Mouse (Mus musculus) cortical plate, adult 2 months (tissue): ENCODE measurements at regions not wholly inside any gene's neighbourhood (a gene's known extent, or its start where the extent isn't known, plus 50 kb on each side); places are given as distances from the start of the nearest gene placed in this dataset.

ENCODE experiments used
- CTCF ChIP-seq: fragments of 200-500 bp; IDR thresholded peaks from 2 replicates; pipeline ENCODE4 v1.5.1; 2011; ENCODE audit warnings: mild to moderate bottlenecking, control low read depth, low read length; ENCODE audit not compliant: insufficient read depth; ENCODE audit errors: extremely low read depth
- POLR2A ChIP-seq: fragments of 200-500 bp; IDR thresholded peaks from 2 replicates; pipeline ENCODE4 v1.6.1; 2011; ENCODE audit warnings: mild to moderate bottlenecking, low read length, control low read depth; ENCODE audit not compliant: insufficient read depth; ENCODE audit errors: extremely low read depth

GRCm38 (mm10) chr7:134527351-134527750, 141.9 kb upstream of the D7Ertd443e start:
- TF ChIP-seq POLR2A (no peak), CTCF (no peak)
